Mouse (Mus musculus): ENCODE results near the gene Gm10717. TPM values are rescaled to one million over a fixed set of nuclear protein-coding genes. Genes with fewer than 3 reads are reported as not detected.
"Not testable (repeated sequence)": the region's sequence is repeated elsewhere in the genome, so short reads cannot be mapped to it uniquely, and the experiment has no call there.

The Gm10717 gene
- polyA plus RNA-seq, 1 experiment from 2014 or later = not detected

GRCm38 (mm10) chr9:3034299-3034698 is 9.1 kb downstream of the Gm10717 start, which contains the start of gene Gm17535:
TSS of gene Gm17535 (plus strand) at chr9:3034599.
- not testable (repeated sequence) for DNase-seq (ENCODE audit: low spot score); H3K4me1 ChIP-seq; H3K36me3 ChIP-seq; H3K27me3 ChIP-seq (ENCODE audit: low read depth, poor library complexity, severe bottlenecking); H3K4me3 ChIP-seq; H3K9me3 ChIP-seq (replicated peaks); H3K27ac ChIP-seq
- 57% methylated on average over 1 of the region's 8 CpGs for WGBS

- H3K4me3 ChIP-seq; DNase-seq (ENCODE audit: low spot score); H3K27ac ChIP-seq; H3K36me3 ChIP-seq; H3K27me3 ChIP-seq (ENCODE audit: low read depth, poor library complexity, severe bottlenecking); H3K9me3 ChIP-seq (replicated peaks); H3K4me1 ChIP-seq: not testable (repeated sequence)
- 82% methylated on average over 8 of the region's 8 CpGs for WGBS
Observed at GRCm38 (mm10) chr9:3036577-3036976, 11.4 kb downstream of the Gm10717 start, which contains the start of gene Gm10715. TSS of gene Gm10715 (plus strand) at chr9:3036877.

GRCm38 (mm10) chr9:3038161-3038560 is 12.9 kb downstream of the Gm10717 start:
- H3K4me1 ChIP-seq; H3K27me3 ChIP-seq (ENCODE audit: low read depth, poor library complexity, severe bottlenecking); H3K36me3 ChIP-seq; DNase-seq (ENCODE audit: low spot score); H3K9me3 ChIP-seq (replicated peaks); H3K4me3 ChIP-seq; H3K27ac ChIP-seq: not testable (repeated sequence)
- 73% methylated on average over 4 of the region's 4 CpGs for WGBS

Small RNAs within 50 kb of the gene (microRNA-seq; reads per million reads assigned to microRNA genes)
- not detected for gene Mir101c

Other genes with a start within 250 kb of the Gm10717 start
- not detected in 2 replicates for gene Gm10722, start 24.5 kb upstream of the Gm10717 start, polyA plus RNA-seq (2016; fragmentation: Nextera tagmentation; extraction: Ambion mirVana)
- not detected in 2 replicates for gene Gm11168, start 22.1 kb upstream of the Gm10717 start, polyA plus RNA-seq (2016; fragmentation: Nextera tagmentation; extraction: Ambion mirVana)
- not detected in 2 replicates for gene Gm10721, start 12.3 kb upstream of the Gm10717 start, polyA plus RNA-seq (2016; fragmentation: Nextera tagmentation; extraction: Ambion mirVana)
- gene Gm10720, start 9.8 kb upstream of the Gm10717 start, polyA plus RNA-seq (2016; fragmentation: Nextera tagmentation; extraction: Ambion mirVana) = not detected in 2 replicates
- not detected in 2 replicates for gene Gm10719, start 8.0 kb upstream of the Gm10717 start, polyA plus RNA-seq (2016; fragmentation: Nextera tagmentation; extraction: Ambion mirVana)
- gene Gm10718, start 1.9 kb upstream of the Gm10717 start, polyA plus RNA-seq (2016; fragmentation: Nextera tagmentation; extraction: Ambion mirVana) = not detected in 2 replicates
- gene Gm17535, start 9.2 kb downstream of the Gm10717 start, polyA plus RNA-seq (2016; fragmentation: Nextera tagmentation; extraction: Ambion mirVana) = not detected in 2 replicates
- not detected in 2 replicates for gene Gm10715, start 11.5 kb downstream of the Gm10717 start, polyA plus RNA-seq (2016; fragmentation: Nextera tagmentation; extraction: Ambion mirVana)